Mouse (Mus musculus) heart, embryonic 10.5 days (tissue): Measurements from ENCODE around the gene Ilkap. TPM values are rescaled to one million over a fixed set of nuclear protein-coding genes. Genes with fewer than 3 reads are reported as not detected.

ENCODE experiments used
- DNase-seq: peaks from one replicate; pipeline ENCODE4 v3.0.0-alpha.2; 2017; ENCODE audit warnings: low spot score
- H3K27ac ChIP-seq: fragments of 300-500 bp; sonication (generic); 2 replicates; pipeline ENCODE4 v1.5.1; 2016; ENCODE audit warnings: mild to moderate bottlenecking
- H3K27me3 ChIP-seq: fragments of 300-500 bp; sonication (generic); 2 replicates; pipeline ENCODE4 v1.6.1; 2016; ENCODE audit warnings: mild to moderate bottlenecking; ENCODE audit not compliant: poor library complexity, insufficient read depth, severe bottlenecking
- H3K36me3 ChIP-seq: fragments of 300-500 bp; sonication (generic); 2 replicates; pipeline ENCODE4 v1.6.1; 2016; ENCODE audit warnings: mild to moderate bottlenecking, moderate library complexity
- H3K4me1 ChIP-seq: fragments of 300-500 bp; sonication (generic); 2 replicates; pipeline ENCODE4 v1.6.1; 2016; ENCODE audit warnings: mild to moderate bottlenecking
- H3K4me3 ChIP-seq: fragments of 300-500 bp; sonication (generic); 2 replicates; pipeline ENCODE4 v1.5.1; 2016; ENCODE audit warnings: mild to moderate bottlenecking, moderate library complexity
- H3K9me3 ChIP-seq: fragments of 300-500 bp; sonication (generic); 2 replicates; pipeline ENCODE4 v1.6.1; 2016; ENCODE audit warnings: mild to moderate bottlenecking, moderate library complexity
- WGBS: fragments of 180-500 bp; shearing (Covaris S2); methylation state at CpG from one replicate; pipeline ENCODE4 v1.1.7; 2016; 5-methylcytosine and 5-hydroxymethylcytosine counted together
- polyA plus RNA-seq: library from polyadenylated mRNA; unstranded; fragments of >200 nt; fragmentation: Nextera tagmentation; extraction: Ambion mirVana; gene quantifications from 2 replicates; pipeline ENCODE4 v1.2.1, GENCODE M21; 2016

The Ilkap gene
- polyA plus RNA-seq, 1 experiment from 2014 or later, result 152 TPM

DNA sequence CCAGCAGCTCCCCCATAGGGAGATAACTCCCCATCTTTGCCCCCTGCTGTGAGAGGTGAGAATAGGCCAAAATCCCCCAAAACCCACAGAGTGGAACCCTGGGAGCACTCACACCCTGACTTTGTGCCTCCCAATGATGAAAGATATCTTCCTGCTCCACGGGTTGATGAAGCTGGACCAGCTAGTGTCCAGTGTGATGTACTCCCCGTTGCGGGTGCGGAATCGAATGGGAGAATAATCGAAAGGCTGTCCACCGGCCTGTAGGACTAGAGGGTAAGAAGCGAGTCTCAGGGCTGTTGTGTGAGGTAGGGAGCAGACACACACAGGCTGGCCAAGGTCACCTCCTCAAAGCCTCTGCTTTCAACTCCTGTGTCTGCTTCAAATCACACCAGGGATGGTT lies 36.3 kb upstream of the Ilkap start:
- Histone ChIP-seq H3K4me1 (peaks cover 16% of the 10 kb centered on the region), H3K4me3 (no peak overlapping the region), H3K27me3 (no peaks in the 10 kb centered on the region), H3K36me3 (peaks cover 33% of the 10 kb centered on the region; the same call in 1 of the 2 replicates), H3K9me3 (no peaks in the 10 kb centered on the region), H3K27ac (0 out of 2 replicates have a peak overlapping the region, but pooled peaks have one; percentile 12)
- WGBS, result 86% methylated on average over 8 of the region's 8 CpGs
- no peak for DNase-seq

GRCm38 (mm10) chr1:91430761-91431160 lies 32.1 kb upstream of the Ilkap start:
- Histone ChIP-seq H3K27me3 (no peaks in the 10 kb centered on the region), H3K36me3 (peaks cover 42% of the 10 kb centered on the region), H3K4me1 (peaks cover 9% of the 10 kb centered on the region), H3K9me3 (no peaks in the 10 kb centered on the region), H3K4me3 (no peak overlapping the region), H3K27ac (no peak overlapping the region)
- 77% methylated on average over 7 of the region's 7 CpGs for WGBS
- no peak for DNase-seq

DNA sequence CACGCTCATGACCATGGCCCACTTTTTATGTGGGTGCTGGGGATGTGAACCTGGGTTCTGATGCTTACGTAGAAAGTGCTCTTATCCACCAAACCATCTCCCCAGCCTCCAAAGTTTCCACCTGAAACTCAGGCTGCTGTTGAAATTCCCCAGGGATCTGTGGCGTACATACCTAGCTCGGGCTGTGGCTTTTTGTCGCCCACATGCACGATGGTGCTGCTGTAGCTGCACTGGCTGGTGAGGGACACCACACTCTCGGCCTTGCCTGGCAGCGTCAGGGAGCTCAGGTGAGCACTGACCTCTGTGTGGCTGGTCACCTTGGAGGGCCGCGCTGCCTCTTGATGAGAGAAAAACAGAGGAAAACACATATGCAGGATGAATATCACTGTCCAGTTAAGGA lies 30.6 kb upstream of the Ilkap start:
- H3K4me3 ChIP-seq, result no peak overlapping the region
- peaks cover 29% of the 10 kb centered on the region for H3K36me3 ChIP-seq
- no peak for DNase-seq
- no peaks in the 10 kb centered on the region for H3K9me3 ChIP-seq
- no peak overlapping the region for H3K27ac ChIP-seq
- no peaks in the 10 kb centered on the region for H3K27me3 ChIP-seq
- 0 out of 2 replicates have a peak, but pooled peaks cover 4% of the 10 kb centered on the region for H3K4me1 ChIP-seq
- 89% methylated on average over 10 of the region's 10 CpGs for WGBS

DNA sequence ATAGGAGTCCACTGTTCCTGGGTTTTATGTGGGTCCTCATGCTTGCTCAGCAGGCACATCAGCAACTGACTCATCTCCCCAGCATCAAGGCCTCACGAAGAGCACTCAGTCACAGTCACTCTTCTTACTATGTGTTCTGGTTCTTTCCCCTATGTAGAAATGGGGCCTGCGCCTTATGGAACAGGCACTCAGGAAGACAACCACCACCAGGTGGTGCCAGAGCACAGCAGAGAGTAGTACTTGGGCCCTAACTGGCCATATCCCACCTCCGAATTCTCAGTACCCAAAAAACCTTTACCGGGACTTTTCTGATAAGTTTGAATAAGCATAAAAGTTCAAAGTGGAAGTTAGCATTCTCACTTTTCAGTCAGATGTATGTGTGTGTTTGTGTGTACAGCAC lies 30.0 kb upstream of the Ilkap start:
- Histone ChIP-seq H3K36me3 (peaks cover 29% of the 10 kb centered on the region), H3K9me3 (no peaks in the 10 kb centered on the region), H3K4me1 (0 out of 2 replicates have a peak, but pooled peaks cover 6% of the 10 kb centered on the region), H3K4me3 (no peak overlapping the region), H3K27ac (no peak overlapping the region), H3K27me3 (no peaks in the 10 kb centered on the region)
- DNase-seq, result peak; percentile 82
- WGBS, result 45% methylated on average over 4 of the region's 4 CpGs

DNA sequence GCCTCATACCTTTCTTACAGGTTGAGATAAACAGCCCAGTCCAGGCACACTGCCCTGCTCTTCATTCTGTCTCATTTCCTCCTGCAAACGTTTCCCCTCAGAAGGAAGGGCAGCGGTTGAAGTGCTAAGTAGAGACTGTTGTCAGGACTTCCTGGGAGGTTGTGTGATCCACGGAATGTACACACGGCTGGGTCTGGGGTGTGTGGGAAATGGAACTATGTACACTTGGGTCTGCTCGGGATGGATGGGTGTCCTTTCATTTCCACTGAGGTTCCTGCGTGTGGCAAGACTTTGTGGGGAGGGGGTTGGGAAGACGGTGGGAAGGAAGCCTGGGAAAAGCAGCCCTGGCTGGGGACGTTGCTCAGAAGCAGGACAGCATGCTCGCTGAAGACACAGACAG lies 27.8 kb upstream of the Ilkap start:
- WGBS, result 72% methylated on average over 9 of the region's 9 CpGs
- H3K9me3 ChIP-seq, result no peaks in the 10 kb centered on the region
- no peak overlapping the region for H3K27ac ChIP-seq
- 0 out of 2 replicates have a peak, but pooled peaks cover 9% of the 10 kb centered on the region for H3K4me1 ChIP-seq
- peaks cover 28% of the 10 kb centered on the region for H3K36me3 ChIP-seq
- no peaks in the 10 kb centered on the region for H3K27me3 ChIP-seq
- no peak overlapping the region for H3K4me3 ChIP-seq
- no peak for DNase-seq

GRCm38 (mm10) chr1:91420601-91421065 lies 22.0 kb upstream of the Ilkap start:
- Histone ChIP-seq H3K36me3 (peaks cover 29% of the 10 kb centered on the region; the same call in 1 of the 2 replicates), H3K4me3 (no peak overlapping the region), H3K27me3 (0 out of 2 replicates have a peak, but pooled peaks cover 3% of the 10 kb centered on the region), H3K4me1 (0 out of 2 replicates have a peak, but pooled peaks cover 13% of the 10 kb centered on the region), H3K9me3 (no peaks in the 10 kb centered on the region), H3K27ac (no peak overlapping the region)
- 94% methylated on average over 8 of the region's 8 CpGs for WGBS
- DNase-seq, result no peak

DNA sequence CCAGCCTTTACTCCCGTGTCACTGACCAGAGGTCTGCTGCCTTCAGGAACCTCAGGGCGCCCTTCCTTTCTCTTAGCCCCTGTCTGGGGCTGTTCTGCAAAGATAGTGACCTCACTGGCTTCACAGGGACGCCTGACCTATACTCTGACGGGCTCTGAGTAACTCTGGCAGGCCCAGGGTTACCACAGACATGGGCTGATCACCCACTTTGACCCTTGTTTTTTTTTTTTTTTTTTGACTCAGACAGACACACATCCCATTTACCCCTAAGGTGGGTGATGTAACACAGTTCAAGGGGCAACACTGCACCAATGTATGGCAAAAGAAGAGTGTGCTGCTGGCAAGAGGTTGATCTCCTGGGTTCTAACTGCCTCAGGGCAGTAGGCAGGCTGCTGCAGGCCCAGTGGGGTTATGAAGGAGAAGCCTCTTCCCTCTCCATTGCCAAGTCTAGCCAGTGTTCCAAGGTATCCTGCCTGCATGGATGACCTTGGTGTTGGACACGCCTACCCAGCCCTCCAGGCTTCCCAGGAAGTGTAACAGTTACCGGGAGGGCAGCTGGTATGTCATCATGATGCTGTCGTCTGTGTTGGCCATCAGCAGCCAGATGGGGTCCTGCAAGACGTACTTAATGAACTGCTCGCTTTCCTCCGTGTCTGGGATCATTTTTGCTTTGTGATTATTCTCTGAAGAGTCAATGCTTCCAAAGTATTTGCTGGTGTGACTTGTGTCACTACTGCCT lies 21.4 kb upstream of the Ilkap start:
- WGBS, result 63% methylated on average over 10 of the region's 10 CpGs
- DNase-seq, result no peak
- peaks cover 29% of the 10 kb centered on the region; the same call in 1 of the 2 replicates for H3K36me3 ChIP-seq

DNA sequence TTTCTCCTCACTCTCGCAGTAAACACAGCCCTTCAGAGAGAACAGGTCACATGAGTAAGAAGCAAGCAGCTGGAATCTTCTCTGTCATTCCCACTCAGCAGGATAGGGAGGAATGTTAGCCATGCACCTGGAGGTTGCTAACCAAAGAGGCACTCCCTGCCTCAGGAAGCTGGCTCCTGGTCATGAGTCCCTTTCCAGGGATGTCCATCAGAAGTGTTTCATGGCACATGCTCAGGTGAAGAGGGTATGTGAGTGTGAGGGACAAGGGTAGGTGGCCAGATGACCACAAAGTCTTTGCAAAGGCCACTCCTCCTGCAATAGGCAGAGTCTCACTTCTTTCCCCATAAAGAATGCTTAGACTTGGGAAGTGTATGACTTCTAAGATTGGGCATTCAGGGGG lies 19.4 kb upstream of the Ilkap start:
- no peak for DNase-seq
- Histone ChIP-seq H3K27me3 (0 out of 2 replicates have a peak, but pooled peaks cover 3% of the 10 kb centered on the region), H3K4me1 (peaks cover 30% of the 10 kb centered on the region), H3K27ac (no peak overlapping the region), H3K36me3 (peaks cover 20% of the 10 kb centered on the region; the same call in 1 of the 2 replicates), H3K4me3 (no peak overlapping the region), H3K9me3 (no peaks in the 10 kb centered on the region)
- 63% methylated on average over 1 of the region's 1 CpGs for WGBS

More for the DNA sequence above, 21.4 kb upstream of the Ilkap start:
- peaks cover 17% of the 10 kb centered on the region for H3K4me1 ChIP-seq
- H3K27me3 ChIP-seq, result 0 out of 2 replicates have a peak, but pooled peaks cover 3% of the 10 kb centered on the region
- H3K4me3 ChIP-seq, result no peak overlapping the region
- no peaks in the 10 kb centered on the region for H3K9me3 ChIP-seq
- H3K27ac ChIP-seq, result no peak overlapping the region

- Histone ChIP-seq H3K4me1 (peaks cover 44% of the 10 kb centered on the region), H3K4me3 (no peak overlapping the region), H3K36me3 (peaks cover 17% of the 10 kb centered on the region; the same call in 1 of the 2 replicates), H3K9me3 (no peaks in the 10 kb centered on the region), H3K27me3 (0 out of 2 replicates have a peak, but pooled peaks cover 3% of the 10 kb centered on the region), H3K27ac (peak overlapping the region; percentile 92; the same call in 1 of the 2 replicates)
- no peak for DNase-seq
- WGBS, result 83% methylated on average over 5 of the region's 5 CpGs
Observed at GRCm38 (mm10) chr1:91415311-91415710, 16.7 kb upstream of the Ilkap start.

GRCm38 (mm10) chr1:91414903-91415302 lies 16.3 kb upstream of the Ilkap start:
- Histone ChIP-seq H3K9me3 (no peaks in the 10 kb centered on the region), H3K4me3 (peak overlapping the region; percentile 75; the same call in 1 of the 2 replicates), H3K36me3 (peaks cover 17% of the 10 kb centered on the region; the same call in 1 of the 2 replicates), H3K4me1 (peaks cover 44% of the 10 kb centered on the region), H3K27me3 (0 out of 2 replicates have a peak, but pooled peaks cover 3% of the 10 kb centered on the region), H3K27ac (peak overlapping the region; percentile 92)
- WGBS, result 71% methylated on average over 4 of the region's 4 CpGs
- no peak for DNase-seq

GRCm38 (mm10) chr1:91413898-91414594 lies 15.4 kb upstream of the Ilkap start, which contains the start of gene Hes6:
Gene Hes6 (minus strand): TSS chr1:91414038.
- Histone ChIP-seq H3K4me1 (peaks cover 44% of the 10 kb centered on the region), H3K27me3 (0 out of 2 replicates have a peak, but pooled peaks cover 3% of the 10 kb centered on the region), H3K9me3 (no peaks in the 10 kb centered on the region), H3K4me3 (peak within 1 kb of the TSS; percentile 75), H3K27ac (peak within 1 kb of the TSS; percentile 92), H3K36me3 (peaks cover 10% of the 10 kb centered on the region; the same call in 1 of the 2 replicates)
- DNase-seq, result peak; percentile 93
- WGBS, result under 1% methylated on average over 36 of the region's 39 CpGs

GRCm38 (mm10) chr1:91413536-91413897 lies 14.9 kb upstream of the Ilkap start:
- Histone ChIP-seq H3K27me3 (0 out of 2 replicates have a peak, but pooled peaks cover 3% of the 10 kb centered on the region), H3K36me3 (peaks cover 9% of the 10 kb centered on the region; the same call in 1 of the 2 replicates), H3K4me3 (peak overlapping the region; percentile 75), H3K27ac (peak overlapping the region; percentile 92), H3K4me1 (peaks cover 44% of the 10 kb centered on the region), H3K9me3 (no peaks in the 10 kb centered on the region)
- DNase-seq, result no peak
- under 1% methylated on average over 14 of the region's 14 CpGs for WGBS
